Mouse (Mus musculus) left cerebral cortex, adult 2 months (tissue): ENCODE measurements at regions not wholly inside any gene's neighbourhood (a gene's known extent, or its start where the extent isn't known, plus 50 kb on each side); places are given as distances from the start of the nearest gene placed in this dataset.
"Not testable (repeated sequence)": the region's sequence is repeated elsewhere in the genome, so short reads cannot be mapped to it uniquely, and the experiment has no call there.

Experiments
- DNase-seq, 2 experiments: peaks; one replicate each; pipeline ENCODE4 v3.0.0; 2021 to 2022; ENCODE audit warnings: low spot score in 2 of 2, mixed read lengths in 1 of 2; ENCODE audit errors: extremely low spot score in 1 of 2
- H3K27ac ChIP-seq: fragments of 200-600 bp; 2 replicates; pipeline ENCODE4 v1.8.1; 2022
- H3K4me3 ChIP-seq: fragments of 200-600 bp; 2 replicates; pipeline ENCODE4 v1.8.1; 2022
- CTCF ChIP-seq: fragments of 200-600 bp; IDR thresholded peaks from 2 replicates; pipeline ENCODE4 v1.8.1; 2022; ENCODE audit warnings: antibody characterized with exemption, mild to moderate bottlenecking, moderate library complexity
- intact Hi-C: fragments of 180-260 bp; cut with DNase I; formaldehyde crosslinking; loops from one replicate; pipeline ENCODE4 v1.15.1; 2025

DNA sequence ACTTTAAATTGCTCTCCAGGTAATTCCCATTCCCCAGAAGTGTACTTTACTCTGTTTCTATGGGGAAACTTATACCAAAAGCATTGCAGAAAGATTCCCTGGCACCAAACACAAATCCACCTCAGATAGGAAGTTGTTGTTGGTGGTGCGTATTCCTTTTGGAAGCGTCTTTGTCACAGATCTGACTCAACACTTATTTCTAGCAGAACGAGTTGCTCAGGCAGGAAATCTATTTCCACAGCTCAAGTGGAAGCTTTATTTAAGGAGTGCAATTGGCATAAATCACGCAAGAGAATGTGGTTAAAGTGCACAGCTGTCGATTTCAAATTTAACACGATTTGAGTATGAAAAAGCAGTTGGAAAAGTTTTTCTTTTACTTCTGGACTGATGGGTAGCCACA is 436.9 kb upstream of the Ghitm start:
- no peak for TF ChIP-seq CTCF
- H3K27ac ChIP-seq = no peak overlapping the region
- peak; percentile 8 to 11 for DNase-seq
- intact Hi-C loops = loop anchor here (5.0 kb wide), 3 partner anchors 105 to 220 kb away; no protein-coding TSS in a partner anchor
- H3K4me3 ChIP-seq = no peak overlapping the region

DNA sequence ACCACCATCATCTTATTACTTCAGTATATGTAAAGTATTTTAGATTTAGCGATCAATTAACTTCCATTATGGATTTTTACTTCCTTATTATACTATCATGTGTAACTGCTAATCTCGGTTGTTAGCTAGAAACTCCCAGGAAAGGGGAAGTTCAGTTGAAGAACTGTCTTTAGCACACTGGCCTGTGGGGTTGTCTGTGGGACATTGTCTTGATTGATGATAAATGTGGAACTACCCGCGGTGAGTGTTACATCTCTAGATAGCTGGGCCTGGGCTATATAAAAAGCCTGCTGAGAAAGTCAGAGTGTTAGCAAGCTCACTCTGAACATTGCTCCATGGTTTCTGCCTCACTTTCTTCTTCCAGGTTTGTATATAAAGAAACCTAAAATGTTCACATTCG is 423.2 kb upstream of the Ghitm start:
- DNase-seq = no peak
- TF ChIP-seq CTCF = no peak
- intact Hi-C loops = no loop called here
- Histone ChIP-seq H3K27ac (no peak overlapping the region), H3K4me3 (no peak overlapping the region)

DNA sequence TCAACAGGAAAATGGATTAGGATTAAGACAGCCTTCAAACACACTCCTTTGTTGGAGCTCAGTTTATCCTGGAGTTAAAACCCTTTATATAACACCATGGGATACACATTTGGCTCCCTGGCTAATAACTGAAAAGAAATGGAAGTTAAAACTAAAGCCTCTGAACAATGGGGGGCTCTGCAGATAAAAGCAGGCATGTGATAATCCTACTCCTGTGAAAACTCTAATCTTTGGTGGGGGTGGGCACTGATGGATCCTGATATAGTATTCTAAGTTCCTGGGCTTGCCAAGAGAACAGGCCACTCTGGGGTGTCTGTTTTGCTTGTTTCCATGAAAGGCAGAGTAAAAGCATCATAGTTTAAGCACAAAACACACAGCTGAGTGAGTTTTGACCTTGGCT is 388.5 kb upstream of the Ghitm start:
- no peak for DNase-seq
- intact Hi-C loops = no loop called here
- no peak for TF ChIP-seq CTCF
- no peak overlapping the region for H3K4me3 ChIP-seq
- H3K27ac ChIP-seq = no peak overlapping the region

DNA sequence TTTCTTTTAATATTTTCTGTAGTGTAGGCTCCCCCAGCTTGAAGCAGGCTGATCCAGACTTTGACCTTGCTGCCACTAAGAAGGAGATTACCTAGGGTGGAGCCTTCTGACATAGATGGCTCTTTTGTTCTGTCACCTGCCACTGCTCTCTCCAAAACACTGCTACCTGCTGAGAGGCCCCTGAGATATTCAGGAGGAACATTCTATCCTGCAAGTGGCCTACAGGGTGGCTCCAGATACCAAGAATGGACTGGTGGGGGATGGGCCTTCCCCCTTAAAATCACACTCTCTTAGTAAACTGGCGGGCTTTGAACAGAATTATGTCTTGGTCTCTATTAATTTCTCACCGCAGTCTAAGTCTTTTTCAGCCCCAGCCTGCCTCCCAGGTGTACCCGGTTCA is 385.6 kb upstream of the Ghitm start:
- H3K27ac ChIP-seq, intact Hi-C loops, H3K4me3 ChIP-seq: not testable (repeated sequence)

DNA sequence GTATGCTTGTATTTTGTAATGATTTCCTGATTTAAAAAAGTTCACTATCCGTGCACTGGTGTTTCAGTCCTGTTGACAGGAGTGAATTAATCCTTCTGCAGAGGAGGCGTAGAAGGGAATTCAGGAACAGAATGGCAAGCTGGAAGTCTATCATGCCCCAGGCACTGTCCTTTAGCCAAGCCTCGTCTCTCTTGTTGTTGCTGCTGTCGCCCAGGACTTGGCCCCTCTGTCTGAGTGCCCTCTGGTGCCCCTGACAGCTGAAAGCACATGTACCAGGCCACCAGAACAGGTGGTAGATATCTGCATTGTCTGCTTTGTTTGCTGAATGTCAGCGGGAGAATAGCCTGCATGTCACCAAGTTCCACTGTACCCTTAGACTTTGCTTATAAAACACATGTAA is 370.2 kb upstream of the Ghitm start:
- Histone ChIP-seq H3K4me3 (no peak overlapping the region), H3K27ac (no peak overlapping the region)
- TF ChIP-seq CTCF = no peak
- intact Hi-C loops = no loop called here
- no peak for DNase-seq

More for the DNA sequence above, 385.6 kb upstream of the Ghitm start:
- DNase-seq = not testable (repeated sequence)

DNA sequence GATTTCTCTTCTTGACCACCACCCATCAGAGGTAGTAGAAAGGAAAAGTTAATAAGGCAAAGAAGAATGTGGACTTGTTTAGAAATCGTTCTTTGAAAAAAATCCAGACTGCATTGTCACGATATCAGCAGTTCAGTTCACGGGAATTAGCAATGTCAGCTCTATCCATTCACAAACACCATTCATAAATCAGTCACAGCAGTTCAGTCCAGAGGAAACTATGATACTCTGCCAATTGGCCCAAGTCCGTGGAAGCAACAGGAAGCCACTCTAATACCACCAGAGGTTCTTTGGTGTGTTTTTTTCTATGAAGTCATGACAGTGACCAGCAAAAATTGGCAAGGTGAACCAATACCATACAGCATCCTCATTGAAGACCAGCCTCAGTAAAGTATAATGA is 355.6 kb upstream of the Ghitm start:
- intact Hi-C loops = no loop called here
- no peak for TF ChIP-seq CTCF
- Histone ChIP-seq H3K27ac (no peak overlapping the region), H3K4me3 (no peak overlapping the region)
- no peak for DNase-seq

DNA sequence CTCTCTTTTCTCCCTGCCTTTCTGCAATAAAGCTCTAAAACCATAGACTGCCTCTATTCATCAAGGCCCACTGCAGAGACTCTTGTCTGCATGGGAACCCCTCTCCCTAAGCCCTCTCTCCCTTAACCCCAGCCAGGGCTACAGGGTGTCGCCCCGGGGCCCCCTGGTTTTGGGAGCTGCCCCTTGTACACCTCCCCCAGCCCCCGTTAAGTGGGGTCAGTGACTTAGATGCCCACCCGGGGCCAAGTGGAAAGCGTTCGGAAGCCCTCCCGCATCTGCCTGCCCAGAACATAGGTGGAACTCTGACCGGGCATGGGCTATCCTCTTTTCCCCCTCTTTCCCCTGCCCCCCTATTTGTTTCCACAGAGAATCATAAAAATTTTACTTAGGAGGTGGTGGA is 350.2 kb upstream of the Ghitm start:
- Histone ChIP-seq H3K4me3 (no peak overlapping the region), H3K27ac (no peak overlapping the region)
- intact Hi-C loops = no loop called here
- TF ChIP-seq CTCF = no peak
- DNase-seq = no peak

DNA sequence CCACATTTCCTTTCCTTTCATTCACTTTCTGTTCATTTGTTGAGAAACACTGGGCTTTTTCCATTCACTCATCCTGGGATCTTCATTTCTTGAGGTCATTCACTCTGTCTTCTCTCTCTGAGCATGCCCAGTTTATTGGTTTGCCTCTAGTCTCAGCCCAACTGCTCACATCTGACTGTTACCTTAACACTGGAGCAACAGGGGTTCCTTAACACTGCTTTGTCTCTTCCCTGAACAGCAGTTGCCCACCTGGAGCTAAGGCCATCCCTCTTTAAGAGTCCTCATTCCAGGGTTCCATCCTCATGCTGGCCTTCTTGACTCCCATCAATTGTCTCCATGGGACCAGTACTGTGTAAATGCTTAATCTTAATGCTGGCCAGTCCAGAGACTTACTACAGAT is 342.5 kb upstream of the Ghitm start:
- no peak for DNase-seq
- no peak for TF ChIP-seq CTCF
- H3K27ac ChIP-seq = no peak overlapping the region
- intact Hi-C loops = no loop called here
- no peak overlapping the region for H3K4me3 ChIP-seq

DNA sequence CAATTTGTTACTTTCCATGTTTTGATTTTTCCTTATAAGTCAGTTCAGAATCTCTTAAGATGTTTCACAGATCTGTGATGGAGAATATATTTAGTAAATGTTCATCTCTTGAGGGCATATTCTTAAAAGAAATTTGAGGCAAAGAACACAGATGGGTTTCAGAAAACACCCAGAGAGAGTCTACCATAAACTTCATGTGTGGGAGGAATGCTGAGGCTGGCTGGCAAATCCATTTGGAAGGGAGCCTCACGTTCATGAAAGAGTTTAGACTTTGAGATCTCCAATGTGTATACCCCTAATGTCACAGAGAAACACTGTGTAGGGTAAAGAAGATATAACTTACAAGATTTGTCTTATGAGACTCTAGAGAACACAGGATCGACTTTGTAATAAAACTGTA is 333.6 kb upstream of the Ghitm start:
- Histone ChIP-seq H3K4me3 (no peak overlapping the region), H3K27ac (no peak overlapping the region)
- no peak for DNase-seq
- intact Hi-C loops = loop anchor here (5.0 kb wide), 1 partner anchor 104 kb away; no protein-coding TSS in a partner anchor
- no peak for TF ChIP-seq CTCF

DNA sequence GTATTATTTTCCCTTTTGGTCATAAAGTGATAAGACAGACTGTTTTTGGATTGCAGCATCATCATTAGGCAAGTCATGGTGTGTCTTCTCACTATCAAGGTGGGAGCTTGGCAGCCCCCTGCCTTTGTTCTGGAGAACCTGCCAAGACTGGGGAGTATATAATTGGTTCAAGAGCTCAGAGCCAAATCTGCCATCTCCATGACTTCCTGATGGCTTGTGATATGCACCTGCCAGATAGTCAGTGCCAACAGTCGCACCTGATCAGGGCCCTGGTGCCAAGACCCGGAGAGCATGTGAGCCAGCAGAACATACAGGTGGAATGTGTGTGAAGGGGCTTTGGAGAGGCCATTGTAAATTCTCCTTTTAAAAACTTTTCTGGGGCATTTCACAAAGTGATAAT is 305.8 kb upstream of the Ghitm start:
- TF ChIP-seq CTCF = no peak
- Histone ChIP-seq H3K4me3 (no peak overlapping the region), H3K27ac (no peak overlapping the region)
- DNase-seq = no peak
- intact Hi-C loops = no loop called here

DNA sequence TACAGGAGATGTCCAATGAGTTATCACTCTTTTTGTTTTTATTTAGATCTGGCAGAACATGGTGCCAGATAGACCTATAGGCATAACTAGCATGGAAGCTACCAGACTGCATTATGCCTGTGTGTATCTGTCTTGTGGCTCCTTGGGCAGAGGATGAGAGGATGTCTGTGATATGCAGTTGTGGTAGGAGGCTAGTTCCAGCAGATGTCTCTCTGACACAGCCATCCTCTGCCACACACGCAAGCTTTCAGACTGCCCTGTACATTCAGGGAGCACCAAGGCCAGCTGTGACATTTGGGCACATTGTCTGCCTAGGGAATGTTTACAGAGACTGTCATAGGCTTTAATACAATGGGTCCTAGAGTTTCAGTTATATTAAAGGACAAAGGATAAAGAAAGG is 295.6 kb upstream of the Ghitm start:
- intact Hi-C loops = no loop called here
- DNase-seq = no peak
- Histone ChIP-seq H3K4me3 (no peak overlapping the region), H3K27ac (no peak overlapping the region)
- peak; percentile 16 for TF ChIP-seq CTCF

DNA sequence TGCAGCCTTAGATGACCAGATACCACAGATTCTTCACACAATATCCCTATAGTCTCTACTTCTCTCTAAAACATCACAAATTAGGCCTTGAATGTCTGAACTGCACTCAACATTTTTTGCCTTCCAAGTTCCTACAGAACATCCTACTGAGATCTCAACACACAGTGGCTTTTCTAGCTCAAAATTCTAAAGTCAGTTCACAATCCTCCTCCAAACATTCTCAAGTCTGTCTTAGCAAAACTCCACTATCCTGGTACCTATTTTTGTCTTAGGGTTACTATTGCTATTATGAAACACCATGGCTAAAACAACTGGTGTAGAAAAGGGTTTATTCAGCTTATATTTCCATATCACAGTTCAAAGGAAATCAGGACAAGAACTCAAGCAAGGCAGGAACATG is 290.4 kb upstream of the Ghitm start:
- intact Hi-C loops = no loop called here
- Histone ChIP-seq H3K4me3 (no peak overlapping the region), H3K27ac (no peak overlapping the region)
- no peak for TF ChIP-seq CTCF
- DNase-seq = no peak

DNA sequence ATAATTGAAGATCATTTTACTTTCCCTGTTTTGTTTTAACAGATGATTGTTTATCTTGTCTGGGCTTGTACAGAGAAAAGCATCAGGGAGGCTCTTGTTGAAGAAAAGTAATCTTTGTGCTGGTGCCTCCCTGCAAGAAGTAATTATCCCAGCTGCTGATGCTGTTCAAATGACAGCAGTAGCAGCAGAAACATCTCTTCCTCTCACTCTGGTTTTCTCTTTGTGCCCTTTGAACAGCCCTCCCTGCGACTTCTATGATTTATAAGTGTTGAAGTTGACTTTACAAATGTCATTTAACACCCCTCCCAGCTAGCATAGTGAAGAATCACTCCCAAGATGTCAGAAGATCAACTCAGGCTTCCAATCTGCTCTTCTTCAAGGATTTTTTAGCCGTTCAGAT is 286.5 kb upstream of the Ghitm start:
- no peak for DNase-seq
- intact Hi-C loops = no loop called here
- no peak overlapping the region for H3K27ac ChIP-seq
- no peak overlapping the region for H3K4me3 ChIP-seq
- no peak for TF ChIP-seq CTCF

DNA sequence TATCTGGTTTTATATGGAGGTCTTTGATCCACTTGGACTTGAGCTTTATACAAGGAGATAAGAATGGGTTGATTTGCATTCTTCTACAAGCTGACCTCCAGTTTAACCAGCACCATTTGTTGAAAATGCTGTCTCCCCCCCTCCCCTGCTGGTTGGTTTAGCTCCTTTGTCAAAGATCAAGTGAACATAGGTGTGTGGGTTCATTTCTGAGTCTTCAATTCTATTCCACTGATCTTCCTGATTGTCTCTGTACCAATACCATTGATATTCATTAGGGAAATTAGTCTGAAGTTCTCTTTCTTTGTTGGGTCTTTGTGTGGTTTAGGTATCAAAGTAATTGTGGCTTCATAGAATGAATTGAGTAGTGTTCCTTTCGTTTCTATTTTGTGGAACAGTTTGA is 277.5 kb upstream of the Ghitm start:
- H3K4me3 ChIP-seq, DNase-seq, intact Hi-C loops, H3K27ac ChIP-seq: not testable (repeated sequence)
